Mouse (Mus musculus) urinary bladder, adult 2 months (tissue): Measurements from ENCODE around the gene Adamts12. TPM values are rescaled to one million over a fixed set of nuclear protein-coding genes. Genes with fewer than 3 reads are reported as not detected.

Source experiments
- DNase-seq: peaks from one replicate; pipeline ENCODE4 v3.0.0; 2022; ENCODE audit warnings: low spot score
- polyA plus RNA-seq: library from polyadenylated mRNA; depleted of rRNA; stranded (reverse); fragments of >200 nt; gene quantifications from 2 replicates; pipeline ENCODE4 v1.2.3, GENCODE M21; 2012

Gene Adamts12
- polyA plus RNA-seq, 1 experiment = 2.9 TPM

- DNase-seq = no peak
These were observed 96.2 kb downstream of the Adamts12 start for GRCm38 (mm10) chr15:11160759-11161158.

GRCm38 (mm10) chr15:11165883-11166282 lies 101.3 kb downstream of the Adamts12 start:
- DNase-seq = no peak

- DNase-seq = no peak
These were observed 109.4 kb downstream of the Adamts12 start for GRCm38 (mm10) chr15:11173884-11174470.

- no peak for DNase-seq
These were observed 110.3 kb downstream of the Adamts12 start for GRCm38 (mm10) chr15:11174842-11175241.

- DNase-seq = no peak
These were observed 112.9 kb downstream of the Adamts12 start for GRCm38 (mm10) chr15:11177448-11177847.

GRCm38 (mm10) chr15:11179751-11180169 lies 115.2 kb downstream of the Adamts12 start:
- DNase-seq = no peak

- DNase-seq = no peak
These were observed 122.1 kb downstream of the Adamts12 start for GRCm38 (mm10) chr15:11186711-11187110.

GRCm38 (mm10) chr15:11190447-11190846 lies 125.9 kb downstream of the Adamts12 start:
- no peak for DNase-seq

- no peak for DNase-seq
These were observed 128.2 kb downstream of the Adamts12 start for GRCm38 (mm10) chr15:11192762-11193161.

GRCm38 (mm10) chr15:11197051-11197450 lies 132.5 kb downstream of the Adamts12 start:
- DNase-seq = no peak

GRCm38 (mm10) chr15:11198246-11198795 lies 133.7 kb downstream of the Adamts12 start:
- no peak for DNase-seq

GRCm38 (mm10) chr15:11203084-11203483 lies 138.5 kb downstream of the Adamts12 start:
- DNase-seq = no peak

- DNase-seq = no peak
These were observed 140.3 kb downstream of the Adamts12 start for GRCm38 (mm10) chr15:11204934-11205333.

- DNase-seq = no peak
These were observed 146.4 kb downstream of the Adamts12 start for GRCm38 (mm10) chr15:11210976-11211375.

GRCm38 (mm10) chr15:11233906-11234632 lies 169.5 kb downstream of the Adamts12 start:
- DNase-seq = no peak

- DNase-seq = no peak
These were observed 175.8 kb downstream of the Adamts12 start for GRCm38 (mm10) chr15:11240406-11240805.

GRCm38 (mm10) chr15:11241288-11241687 lies 176.7 kb downstream of the Adamts12 start:
- DNase-seq = no peak

GRCm38 (mm10) chr15:11246402-11246801 lies 181.8 kb downstream of the Adamts12 start:
- DNase-seq = no peak

GRCm38 (mm10) chr15:11279273-11280080 lies 214.9 kb downstream of the Adamts12 start:
- DNase-seq = no peak

GRCm38 (mm10) chr15:11280689-11281264 lies 216.2 kb downstream of the Adamts12 start:
- no peak for DNase-seq

GRCm38 (mm10) chr15:11283171-11283570 lies 218.6 kb downstream of the Adamts12 start:
- DNase-seq = no peak

GRCm38 (mm10) chr15:11287780-11288179 lies 223.2 kb downstream of the Adamts12 start:
- DNase-seq = no peak
